Mouse (Mus musculus) regulatory T cell (primary cell): ENCODE measurements at regions not wholly inside any gene's neighbourhood (a gene's known extent, or its start where the extent isn't known, plus 50 kb on each side); places are given as distances from the start of the nearest gene placed in this dataset.

Experiments used
- in situ Hi-C: fragments of 300-600 bp; cut with MboI, MseI; formaldehyde crosslinking; loops from one replicate; pipeline ENCODE4 v1.15.1; 2025; ENCODE audit warnings: high pct_unique_total_duplicates

DNA sequence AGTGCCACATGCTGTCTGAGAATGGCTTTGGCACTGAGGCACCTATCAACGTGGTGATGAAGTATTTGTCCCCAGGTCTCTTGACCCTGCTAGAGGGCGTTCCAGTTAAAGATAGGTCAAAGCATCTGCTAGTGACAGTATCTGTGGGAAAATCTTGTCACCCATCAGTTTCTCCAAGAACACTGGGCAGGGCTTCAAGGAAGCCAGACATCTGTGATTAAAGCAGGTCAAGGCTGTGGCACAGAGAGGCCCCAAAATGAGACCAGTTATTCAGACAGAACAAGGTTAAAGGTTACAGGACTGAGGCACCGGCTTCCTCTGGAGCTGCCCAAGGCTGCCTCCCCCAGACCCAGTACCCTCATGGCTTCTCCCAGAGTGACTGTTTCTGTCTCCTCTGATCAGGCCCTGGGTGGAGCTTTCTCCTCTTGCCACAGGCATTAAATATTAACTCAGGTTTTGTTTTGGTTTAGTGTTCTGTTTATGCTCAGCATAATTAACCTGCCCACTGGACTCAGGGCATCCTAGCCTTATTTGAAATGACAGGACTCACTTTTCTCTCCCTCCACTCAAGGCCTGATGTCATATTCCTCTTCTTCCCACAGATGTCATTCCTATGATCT is 128.6 kb downstream of the Tmem17 start:
- in situ Hi-C loops = loop anchor here (25.0 kb wide), 1 partner anchor 622 kb away; the partner anchor contains the start of gene Xpo1

DNA sequence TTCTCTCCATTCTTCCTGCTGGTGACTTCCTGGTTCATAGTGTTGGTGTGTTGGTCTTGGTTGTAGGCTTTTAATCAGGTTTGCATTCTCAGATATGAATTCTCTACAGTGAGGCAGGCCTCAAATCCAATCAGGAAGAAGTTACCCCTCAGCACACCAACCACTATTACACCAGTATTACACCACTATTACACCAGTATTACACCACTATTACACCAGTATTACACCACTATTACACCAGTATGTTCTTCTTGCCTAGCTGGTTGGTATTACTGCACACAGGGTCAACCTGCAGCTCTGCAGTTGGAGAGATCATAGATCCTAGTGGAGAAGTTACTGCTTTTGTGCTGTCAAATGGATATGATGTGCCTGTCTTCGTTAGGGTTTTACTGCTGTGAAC is 129.6 kb downstream of the Tmem17 start:
- in situ Hi-C loops = loop anchor here (25.0 kb wide), 1 partner anchor 621 kb away; the partner anchor contains the start of gene Xpo1

DNA sequence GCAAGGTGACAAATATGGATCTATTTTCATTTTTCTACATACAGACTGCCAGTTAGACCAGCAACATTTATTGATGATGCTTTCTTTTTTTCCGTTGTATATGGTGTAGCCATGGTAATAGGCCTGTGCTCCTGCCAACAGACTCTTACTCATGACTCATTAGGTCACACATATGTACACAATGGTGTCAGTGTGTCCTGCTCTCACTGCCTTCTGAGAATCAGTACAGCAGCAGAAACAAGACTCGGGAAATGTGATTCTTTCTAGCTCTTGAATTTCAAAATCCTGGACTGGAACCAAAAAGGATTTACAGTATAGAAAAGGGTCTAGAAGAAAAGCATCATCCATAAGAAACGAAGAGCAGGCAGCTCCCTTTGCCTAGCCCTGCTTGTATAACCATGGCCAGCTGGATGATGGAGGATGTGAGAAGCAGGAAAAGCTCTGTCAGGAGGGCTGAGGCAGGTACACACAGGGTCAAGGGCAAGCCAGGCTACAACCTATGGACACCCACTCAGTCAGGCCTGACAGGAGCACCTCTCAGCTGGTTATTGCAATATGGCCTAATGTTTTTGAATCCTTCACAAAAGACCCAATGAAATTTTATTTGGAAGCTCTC is 132.2 kb downstream of the Tmem17 start:
- in situ Hi-C loops = loop anchor here (25.0 kb wide), 1 partner anchor 618 kb away; the partner anchor contains the start of gene Xpo1

DNA sequence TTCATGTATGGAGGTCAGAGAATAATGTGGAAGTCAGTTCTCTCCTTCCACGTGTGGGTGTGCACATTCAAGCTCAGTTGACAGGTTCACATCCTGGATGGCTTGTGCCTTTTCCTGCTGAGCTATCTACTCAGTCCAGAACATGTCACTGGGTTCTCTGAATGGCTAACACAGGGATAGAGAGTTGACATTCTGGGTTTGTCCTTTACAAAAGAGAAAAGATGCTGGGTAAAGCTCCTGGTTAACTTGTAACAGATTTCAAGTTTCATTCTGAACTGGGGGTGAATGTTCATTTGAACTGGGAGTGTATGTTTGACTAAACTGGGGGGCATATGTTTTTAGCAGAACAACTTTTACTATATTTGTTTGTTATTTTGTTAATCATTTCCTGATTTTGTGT is 133.0 kb downstream of the Tmem17 start:
- in situ Hi-C loops = loop anchor here (25.0 kb wide), 1 partner anchor 617 kb away; the partner anchor contains the start of gene Xpo1

DNA sequence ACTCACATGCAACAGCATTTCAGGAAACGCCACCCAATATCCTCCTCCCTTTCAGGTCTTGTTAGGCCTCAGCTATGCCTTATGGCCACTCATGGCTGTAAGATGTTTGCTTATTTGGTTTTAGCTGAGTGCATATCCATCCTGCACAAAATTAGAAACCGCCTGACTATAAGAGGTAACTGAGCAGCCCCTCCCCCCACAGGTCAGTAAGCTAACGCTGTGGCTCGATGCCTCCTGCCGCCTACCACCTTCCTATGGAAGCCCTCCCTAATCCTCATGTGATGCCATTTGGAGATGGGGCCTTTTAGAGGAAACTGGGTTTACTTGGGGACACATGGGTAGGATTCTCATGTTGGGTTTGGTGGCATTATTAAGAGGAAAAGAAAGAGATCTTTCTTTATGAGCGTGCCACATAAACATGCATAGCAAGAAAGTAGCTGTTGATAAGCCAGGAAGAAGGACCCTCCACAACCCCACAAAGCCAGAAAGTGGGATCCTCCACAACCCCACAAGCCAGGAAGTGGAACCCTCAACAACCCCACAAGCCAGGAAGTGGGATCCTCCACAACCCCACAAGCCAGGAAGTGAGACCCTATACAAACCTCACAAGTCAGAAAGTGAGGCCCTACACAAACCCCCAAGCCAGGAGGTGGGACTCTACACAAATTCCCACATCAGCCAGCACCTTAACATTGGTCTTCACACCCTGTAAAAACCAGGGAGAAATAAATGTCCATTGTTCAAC is 134.5 kb downstream of the Tmem17 start:
- in situ Hi-C loops = loop anchor here (25.0 kb wide), 1 partner anchor 616 kb away; the partner anchor contains the start of gene Xpo1

DNA sequence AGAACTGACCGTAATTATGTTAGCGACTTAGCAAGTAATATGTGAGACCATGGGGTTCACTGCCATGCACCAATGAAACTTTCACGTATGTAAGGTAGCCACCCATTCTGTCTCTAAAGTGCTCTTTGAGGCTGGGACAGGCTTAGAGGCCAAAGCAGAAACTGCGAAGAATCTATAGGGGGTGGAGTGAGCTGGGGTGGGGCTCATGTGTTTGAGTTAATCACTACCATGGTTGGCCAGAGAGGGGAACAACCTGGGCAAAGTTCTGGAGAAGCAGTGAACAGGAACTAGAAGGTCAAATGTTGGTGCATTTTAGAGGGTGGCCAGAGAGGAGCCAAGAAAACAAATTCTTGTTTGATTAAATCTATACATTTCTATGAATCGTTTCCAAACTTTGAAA is 136.4 kb downstream of the Tmem17 start:
- in situ Hi-C loops = loop anchor here (25.0 kb wide), 1 partner anchor 614 kb away; the partner anchor contains the start of gene Xpo1

DNA sequence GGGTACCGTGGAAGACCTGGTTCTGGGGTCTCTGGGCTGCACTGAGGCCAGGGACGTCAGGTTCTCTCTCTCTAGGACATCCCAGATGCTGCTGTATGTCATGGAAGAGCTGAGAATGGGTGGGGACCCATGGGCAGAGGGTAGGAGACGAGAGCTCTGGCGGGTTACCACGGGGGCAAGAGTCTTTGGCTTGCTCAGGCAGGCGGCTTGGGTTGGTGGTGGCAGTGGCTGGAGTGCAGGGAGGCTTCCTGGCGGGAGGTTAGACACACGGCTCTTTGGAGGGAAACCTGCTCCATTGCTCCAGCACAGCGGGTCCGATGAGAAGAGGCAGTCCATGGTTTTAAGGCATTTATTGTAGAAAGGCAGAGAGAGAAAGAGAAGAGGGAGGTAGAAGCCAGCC is 138.9 kb downstream of the Tmem17 start:
- in situ Hi-C loops = no loop called here

DNA sequence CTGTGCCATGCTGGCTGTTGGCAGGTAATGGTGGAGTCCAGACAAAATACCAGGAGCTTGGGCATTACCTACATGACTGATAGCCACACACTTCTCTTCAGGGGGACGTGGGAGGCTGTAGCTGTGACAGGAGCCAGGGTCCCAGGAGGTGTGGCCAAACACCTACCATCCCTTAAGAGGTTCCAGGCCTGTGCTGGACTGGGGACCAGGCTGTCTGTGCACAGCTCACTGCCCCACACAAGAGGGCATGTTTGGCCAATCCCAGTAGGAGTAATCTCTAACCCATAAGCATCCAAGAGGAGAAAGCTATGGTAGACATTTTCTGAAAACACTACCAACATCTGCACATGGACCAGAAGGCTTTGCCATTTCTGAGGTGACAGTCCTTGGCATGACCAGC is 139.4 kb downstream of the Tmem17 start:
- in situ Hi-C loops = no loop called here

DNA sequence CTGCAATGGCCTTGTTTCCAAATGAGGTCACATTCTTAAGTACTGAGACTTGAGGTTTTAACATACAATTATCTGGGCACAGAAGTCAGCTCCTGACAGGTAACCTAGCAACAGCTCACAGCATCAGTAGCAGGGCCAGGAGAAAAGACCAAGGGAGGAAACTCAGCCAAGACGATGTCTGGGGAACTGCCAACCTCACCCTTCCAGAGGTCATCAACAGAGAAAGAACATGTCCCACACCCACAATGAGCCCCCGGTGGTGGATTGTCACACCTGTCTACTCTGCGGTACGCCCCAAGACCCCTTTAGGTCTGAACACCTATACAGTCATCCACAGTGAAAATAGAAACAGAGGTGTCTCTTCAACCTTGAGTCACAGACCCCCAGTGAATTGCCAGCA is 140.0 kb downstream of the Tmem17 start:
- in situ Hi-C loops = no loop called here

DNA sequence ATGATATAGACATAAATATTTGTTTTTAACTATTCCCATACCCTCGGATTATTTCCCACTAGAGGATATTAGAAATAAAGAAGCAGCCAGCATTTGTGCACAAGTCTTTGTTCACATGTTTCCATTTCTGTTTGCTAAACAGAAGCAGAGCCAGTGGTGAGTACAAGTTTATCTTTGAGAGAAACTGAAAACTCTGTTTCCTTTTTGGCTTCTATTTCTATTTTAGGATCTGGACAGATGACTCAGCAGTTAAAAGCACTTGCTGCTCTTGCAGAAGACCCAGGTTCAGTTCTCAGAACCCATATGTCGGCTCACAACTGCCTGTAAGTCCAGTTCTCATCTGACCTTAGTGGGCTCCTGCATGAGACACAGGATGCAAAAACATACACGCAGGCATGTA is 141.0 kb downstream of the Tmem17 start:
- in situ Hi-C loops = no loop called here

DNA sequence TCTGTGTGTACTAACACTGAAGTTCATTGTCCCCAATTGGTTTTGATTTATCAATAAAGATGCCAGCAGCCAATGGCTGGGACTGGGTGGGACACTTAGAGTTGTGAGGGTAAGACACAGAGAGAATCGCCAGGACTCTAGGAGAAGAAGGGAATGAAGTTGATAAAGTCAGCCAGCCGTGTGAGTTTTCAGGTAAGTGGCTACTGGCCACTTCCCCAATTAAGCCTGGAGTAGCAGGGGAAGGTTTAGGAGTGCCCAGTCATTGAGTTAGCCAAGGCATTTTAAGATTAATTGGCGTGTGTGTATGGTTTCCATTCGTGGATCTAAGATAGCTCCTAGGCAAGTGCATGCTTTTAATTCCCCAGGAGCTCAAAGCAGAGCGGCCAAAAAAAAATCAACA is 141.5 kb downstream of the Tmem17 start:
- in situ Hi-C loops = no loop called here

DNA sequence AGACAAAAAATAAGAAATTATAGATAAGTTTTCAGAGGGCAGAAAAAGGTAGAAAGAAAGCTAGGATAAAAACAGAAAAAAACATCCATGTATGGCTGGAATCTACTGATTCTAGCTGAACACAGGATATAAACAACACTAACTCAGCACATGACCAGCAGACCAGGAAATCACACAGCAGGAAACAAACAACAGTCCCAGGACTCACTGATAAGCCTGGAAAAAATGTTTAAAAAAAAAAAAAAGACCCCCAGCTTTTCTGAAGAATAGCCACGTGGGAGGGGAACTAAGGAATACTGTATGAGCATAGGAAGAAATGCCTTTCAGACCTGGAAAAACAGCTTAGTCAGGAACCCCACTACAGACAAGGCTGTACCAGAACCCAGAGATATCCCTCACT is 145.7 kb downstream of the Tmem17 start:
- in situ Hi-C loops = no loop called here

DNA sequence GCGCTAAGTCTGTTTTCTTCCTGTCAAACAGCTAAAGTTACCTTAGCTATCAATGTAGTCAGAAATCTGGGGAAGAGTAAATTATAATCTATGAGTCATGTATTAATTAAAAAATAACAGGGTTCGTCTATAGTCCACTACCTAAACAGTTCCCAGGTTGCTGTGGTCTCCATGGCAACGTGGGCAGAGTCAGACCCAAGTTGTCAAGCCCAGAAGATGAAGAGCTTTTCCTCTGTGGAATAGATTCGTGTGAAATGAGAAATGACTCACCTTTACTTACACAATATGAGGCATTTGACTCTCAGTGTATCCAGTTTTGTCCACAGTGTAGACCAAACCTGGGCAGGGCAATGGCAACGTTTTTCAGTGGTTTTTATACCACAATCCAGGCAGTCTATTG is 149.2 kb downstream of the Tmem17 start:
- in situ Hi-C loops = no loop called here

DNA sequence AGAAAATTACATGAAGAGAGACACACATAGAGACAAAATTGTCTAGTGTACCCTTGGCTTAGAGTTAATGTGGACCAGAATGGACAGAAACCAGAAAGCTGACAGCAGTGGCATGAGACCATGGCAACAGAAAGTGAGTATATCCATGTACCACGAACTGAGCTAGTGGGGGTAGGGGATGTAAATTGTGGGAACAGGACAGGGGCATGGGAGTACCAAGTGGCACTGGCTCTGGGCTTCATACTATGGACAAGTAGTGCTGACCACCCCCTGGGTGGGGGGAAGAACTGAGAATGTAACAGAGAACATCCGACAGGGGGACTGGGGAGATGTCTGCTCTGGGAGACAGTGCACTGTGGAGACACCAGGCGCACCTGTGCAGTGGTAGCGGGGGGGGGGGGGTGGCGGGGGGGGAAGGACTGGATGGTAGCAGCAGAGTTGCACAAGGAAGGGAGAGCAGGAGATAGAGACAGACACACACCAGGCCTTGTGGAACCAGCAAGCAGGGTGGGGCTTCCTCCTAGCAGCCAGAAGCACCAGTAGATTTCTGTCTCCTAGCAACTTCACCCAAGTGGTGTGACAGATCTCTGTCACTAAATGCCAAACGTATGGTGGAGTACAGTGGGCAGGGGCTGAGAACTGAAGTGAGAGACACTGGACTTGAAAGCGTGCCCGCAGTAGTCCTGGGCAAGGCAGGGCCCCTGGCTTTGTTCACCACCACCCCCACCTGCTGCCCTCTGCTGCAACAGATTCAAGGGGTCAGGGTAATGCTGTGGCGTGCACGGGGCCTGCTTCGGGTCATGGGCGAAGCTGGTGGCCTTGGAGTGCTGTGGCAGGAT is 150.0 kb downstream of the Tmem17 start:
- in situ Hi-C loops = no loop called here

DNA sequence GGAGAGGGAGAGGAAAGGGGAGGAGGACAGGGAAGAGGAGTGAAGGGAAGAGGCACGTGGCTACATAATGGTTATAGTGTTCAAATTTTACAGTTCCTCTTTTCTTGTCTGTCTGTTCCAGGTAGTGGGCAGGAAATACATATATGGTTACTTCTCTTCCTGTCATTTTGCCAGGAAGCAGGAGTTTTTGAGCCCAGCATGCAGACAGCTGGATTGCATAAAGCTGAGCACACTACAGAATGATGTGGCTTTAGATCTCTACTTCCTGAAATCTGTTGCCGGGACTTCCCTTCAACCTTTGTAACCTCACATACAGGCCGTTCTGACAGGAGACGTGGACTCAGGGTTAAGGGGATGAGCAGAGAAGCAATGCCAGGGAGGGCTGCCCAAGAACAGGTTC is 154.1 kb downstream of the Tmem17 start:
- in situ Hi-C loops = no loop called here

DNA sequence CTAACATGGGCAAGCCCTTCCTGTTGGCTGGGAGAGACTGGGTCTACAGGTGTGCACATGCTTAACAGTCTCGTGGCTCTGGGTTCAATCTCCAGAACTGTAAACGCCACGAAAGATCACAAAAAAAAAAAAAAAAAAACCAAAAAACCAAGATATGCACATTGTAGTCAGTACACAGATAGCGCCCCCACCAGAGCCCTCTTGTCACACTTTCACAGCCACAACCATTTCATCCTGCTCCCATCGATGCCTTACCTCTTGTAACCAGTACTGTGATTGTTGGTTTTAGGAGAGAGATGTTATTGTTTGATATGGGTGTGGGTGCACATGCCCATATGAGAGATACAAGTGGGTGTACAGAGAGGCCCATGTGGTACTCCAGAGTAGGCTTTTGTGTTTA is 154.5 kb downstream of the Tmem17 start:
- in situ Hi-C loops = no loop called here

DNA sequence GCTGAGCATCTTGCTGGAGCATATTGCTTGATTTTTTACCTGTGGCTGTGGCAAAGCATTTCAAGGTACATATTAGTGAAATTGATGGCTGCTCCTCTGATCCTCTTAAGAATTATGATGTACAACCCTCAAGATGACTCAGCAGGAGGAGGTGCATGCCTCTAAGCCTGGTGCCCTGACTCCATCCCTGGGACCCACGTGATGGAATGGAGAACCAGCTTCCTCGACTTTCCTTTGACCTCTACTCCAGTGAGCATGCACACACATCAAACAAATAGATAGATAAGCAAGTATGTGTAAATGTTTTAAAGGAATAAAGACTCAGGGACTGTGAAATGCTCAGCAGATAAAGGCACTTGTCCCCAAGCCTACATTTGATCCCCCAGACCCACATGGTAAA is 156.3 kb downstream of the Tmem17 start:
- in situ Hi-C loops = no loop called here

DNA sequence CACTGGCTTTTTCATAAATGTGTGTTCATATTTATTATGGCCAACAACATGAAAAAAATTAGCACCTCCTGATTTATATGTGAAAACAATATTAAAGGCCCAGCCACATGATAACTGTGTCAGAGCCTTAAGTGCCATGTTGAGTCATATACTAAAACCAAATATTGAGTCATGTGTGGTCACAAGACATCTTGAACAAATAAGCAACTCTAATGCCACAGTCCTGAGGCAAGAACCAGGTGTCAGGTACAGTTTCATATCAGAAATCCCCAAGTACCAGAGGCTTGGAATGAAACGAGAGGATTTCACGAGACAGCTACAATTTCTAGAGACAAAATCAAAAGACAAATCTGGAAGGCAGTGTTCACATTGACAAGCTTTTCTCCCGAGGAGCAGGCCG is 157.4 kb downstream of the Tmem17 start:
- in situ Hi-C loops = no loop called here

DNA sequence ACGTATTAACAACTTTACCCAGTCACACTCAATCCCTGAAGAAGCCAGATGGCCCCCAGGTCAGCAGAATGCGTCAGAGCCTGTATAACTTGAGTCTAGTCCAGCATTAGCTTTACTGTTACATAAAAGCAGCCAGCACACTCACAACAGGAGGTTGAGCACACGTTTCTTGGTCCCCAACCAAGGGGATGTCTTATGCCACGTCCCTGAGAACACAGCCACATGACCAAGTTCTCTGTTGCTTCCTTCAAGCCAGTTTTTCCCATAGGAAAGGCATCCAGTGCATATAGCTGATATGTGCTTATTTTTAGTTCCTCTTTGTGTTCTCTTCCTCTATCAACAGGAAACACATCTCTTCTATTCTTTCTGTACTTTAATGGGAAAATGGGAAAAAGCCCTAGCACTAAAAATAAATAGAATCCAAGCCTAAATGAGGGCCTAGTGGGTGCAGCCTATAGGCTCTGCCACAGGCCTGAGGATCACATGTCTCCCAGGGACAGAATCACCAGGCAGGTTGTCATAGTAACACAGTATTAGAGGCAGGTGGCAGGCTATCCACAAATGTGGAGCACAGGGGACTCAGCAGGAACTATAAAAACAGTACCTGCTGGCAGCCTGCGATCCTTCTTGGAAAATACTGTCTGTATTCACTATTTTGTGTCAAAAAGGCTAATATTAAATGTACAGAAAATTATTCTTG is 160.1 kb downstream of the Tmem17 start:
- in situ Hi-C loops = no loop called here

DNA sequence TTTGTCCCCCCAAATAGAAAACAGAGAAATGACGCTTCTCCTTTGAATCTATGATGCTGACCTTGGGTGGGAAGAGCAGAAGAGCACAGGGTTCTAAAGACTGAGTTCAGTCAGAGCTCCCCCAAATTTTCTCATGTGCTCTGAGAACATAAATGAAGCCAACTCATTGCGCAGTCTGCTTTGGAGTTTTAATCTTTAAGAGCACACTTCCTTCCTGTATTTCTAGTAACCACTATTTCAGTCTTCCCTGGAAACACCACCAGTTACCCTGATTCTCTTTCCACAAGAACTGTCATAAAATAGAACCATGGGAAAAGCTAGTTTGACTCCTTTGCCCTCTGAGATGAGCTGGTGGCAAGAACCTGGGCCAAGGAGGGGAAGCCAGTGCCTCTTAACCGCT is 163.2 kb downstream of the Tmem17 start:
- in situ Hi-C loops = loop anchor here (25.0 kb wide), 1 partner anchor 1563 kb away; no protein-coding TSS in a partner anchor

DNA sequence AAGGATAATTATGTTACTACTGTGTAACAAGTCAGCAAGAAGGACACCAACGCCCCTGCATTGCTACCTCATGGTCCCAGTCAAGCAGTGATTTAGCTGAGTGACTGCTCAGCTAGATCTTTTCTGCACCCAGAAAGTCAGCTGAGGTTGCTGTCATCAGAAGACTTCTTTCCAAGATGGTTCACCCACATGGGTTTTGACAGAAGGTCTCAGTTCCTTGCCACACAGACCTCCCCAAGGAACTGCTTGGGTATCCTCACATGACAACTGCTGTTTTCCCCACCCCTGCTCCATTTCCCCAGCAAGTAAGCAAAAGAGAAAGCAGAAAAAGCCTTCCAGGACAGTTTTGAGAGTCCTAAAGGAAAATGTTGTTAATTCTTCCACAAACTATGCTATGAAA is 163.9 kb downstream of the Tmem17 start:
- in situ Hi-C loops = loop anchor here (25.0 kb wide), 1 partner anchor 1563 kb away; no protein-coding TSS in a partner anchor
